Mouse (Mus musculus): ENCODE measurements at regions not wholly inside any gene's neighbourhood (a gene's known extent, or its start where the extent isn't known, plus 50 kb on each side); places are given as distances from the start of the nearest gene placed in this dataset.
A peak's percentile ranks its signal among the peaks of the same experiment; 100 is the strongest.

DNA sequence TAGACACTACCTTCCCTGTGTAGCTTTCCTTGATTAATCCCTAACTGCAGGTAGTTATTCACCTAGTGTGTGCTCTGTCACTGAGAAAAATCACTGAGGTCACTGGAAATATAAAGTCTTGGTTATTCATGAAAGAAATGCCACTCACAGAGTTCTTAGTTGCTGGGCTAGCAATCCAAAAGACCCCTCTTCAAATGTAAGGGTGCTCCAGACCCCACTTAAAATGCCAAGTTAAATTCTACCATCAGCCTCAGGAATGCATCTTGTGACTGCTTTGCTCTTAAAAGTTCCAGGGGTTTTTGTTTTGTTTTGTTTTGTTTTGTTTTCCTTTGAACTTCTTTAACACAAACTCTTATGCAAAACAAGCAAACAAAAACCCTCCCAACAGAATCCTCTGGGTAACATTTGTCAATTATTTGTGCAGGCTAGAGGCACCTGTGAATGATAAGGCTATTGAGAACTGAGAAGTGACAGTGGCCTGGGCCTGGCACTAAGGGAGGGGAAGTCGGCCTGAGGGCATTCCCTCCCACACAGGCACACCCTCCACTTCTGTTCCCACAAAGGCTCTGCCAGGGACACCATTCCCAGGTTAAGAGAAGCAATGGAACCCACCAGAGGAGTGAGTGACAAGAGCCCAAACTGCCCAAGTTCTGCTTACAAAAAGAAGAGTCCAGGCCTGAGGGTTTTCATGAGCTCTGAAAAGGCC lies 192.1 kb upstream of the Ell2 start:
- ATAC-seq (ENCODE audit: low FRiP score) = no peak
- H3K9me3 ChIP-seq (replicated peaks) = no peaks in the 10 kb centered on the region
- no peak overlapping the region for H3K9ac ChIP-seq
- H3K27ac ChIP-seq = no peak overlapping the region
- H3K36me3 ChIP-seq = no peaks in the 10 kb centered on the region
- no peaks in the 10 kb centered on the region for H3K4me1 ChIP-seq
- H3K4me2 ChIP-seq (replicated peaks) = no peak overlapping the region
- WGBS = 46% methylated on average over 1 of the region's 1 CpGs
- no peak overlapping the region for H3K4me3 ChIP-seq
- H3K27me3 ChIP-seq = no peaks in the 10 kb centered on the region

DNA sequence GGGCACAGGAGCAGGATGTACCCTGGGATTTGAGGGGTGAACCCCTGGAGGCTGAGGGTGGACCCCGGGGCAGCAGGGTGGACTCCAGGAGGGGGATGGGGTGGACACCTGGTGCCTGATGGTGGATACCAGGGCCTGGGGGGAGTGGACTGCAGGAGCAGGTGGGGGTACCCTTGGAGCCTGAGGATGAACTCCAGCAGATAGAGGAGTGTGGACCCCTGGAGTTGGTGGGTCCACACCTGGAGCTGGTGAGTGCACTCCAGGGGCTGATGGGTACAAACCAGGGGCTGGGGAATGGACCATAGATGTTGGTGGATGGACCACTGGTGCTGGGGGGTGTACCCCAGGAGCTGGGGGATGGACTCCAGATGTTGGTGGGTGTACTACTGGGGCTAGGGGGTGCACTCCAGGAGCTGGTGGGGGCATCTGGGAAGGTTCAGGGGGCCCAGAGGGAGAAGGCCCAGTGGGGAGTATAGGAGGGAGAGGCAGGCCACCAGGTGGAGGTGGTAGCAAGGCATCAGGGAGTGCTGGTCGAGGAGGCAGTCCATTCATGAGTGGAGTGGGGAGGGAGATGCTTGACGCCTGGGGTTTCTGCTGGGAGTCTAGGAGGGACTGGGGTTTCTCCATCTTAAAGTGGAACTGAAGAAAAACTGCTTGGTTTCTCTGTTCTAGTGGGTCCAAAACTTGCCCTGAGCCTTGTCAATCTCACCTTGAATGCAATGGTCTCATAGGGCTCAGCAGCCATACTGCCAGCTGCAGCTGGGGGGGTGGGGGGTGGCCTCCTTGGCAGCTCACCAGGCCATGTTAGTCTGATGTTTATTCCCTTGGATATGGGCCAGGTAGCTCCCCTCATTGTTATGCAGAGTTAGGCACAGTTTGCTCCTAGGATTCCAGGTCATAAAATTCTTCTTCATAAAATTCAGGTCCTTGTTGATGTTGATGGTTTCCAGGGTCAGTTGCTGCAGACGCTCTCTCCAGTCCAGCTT lies 183.0 kb upstream of the Ell2 start:
- ATAC-seq (ENCODE audit: low FRiP score) = peak; percentile 48; the same call in 1 of the 2 replicates
- Histone ChIP-seq H3K4me1 (no peaks in the 10 kb centered on the region), H3K4me2 (replicated peaks) (no peak overlapping the region), H3K9ac (no peak overlapping the region), H3K36me3 (no peaks in the 10 kb centered on the region), H3K27me3 (no peaks in the 10 kb centered on the region), H3K27ac (no peak overlapping the region), H3K4me3 (no peak overlapping the region), H3K9me3 (replicated peaks) (no peaks in the 10 kb centered on the region)
- 82% methylated on average over 4 of the region's 4 CpGs for WGBS

GRCm38 (mm10) chr13:75524481-75524880 lies 182.1 kb upstream of the Ell2 start:
- Histone ChIP-seq H3K4me1 (no peaks in the 10 kb centered on the region), H3K27me3 (no peaks in the 10 kb centered on the region), H3K4me2 (replicated peaks) (no peak overlapping the region), H3K9ac (no peak overlapping the region), H3K4me3 (no peak overlapping the region), H3K27ac (no peak overlapping the region), H3K36me3 (no peaks in the 10 kb centered on the region), H3K9me3 (replicated peaks) (no peaks in the 10 kb centered on the region)
- ATAC-seq (ENCODE audit: low FRiP score) = no peak
- 89% methylated on average over 4 of the region's 4 CpGs for WGBS

- Histone ChIP-seq H3K27me3 (no peaks in the 10 kb centered on the region), H3K27ac (no peak overlapping the region), H3K36me3 (no peaks in the 10 kb centered on the region), H3K9ac (no peak overlapping the region), H3K4me1 (no peaks in the 10 kb centered on the region), H3K9me3 (replicated peaks) (no peaks in the 10 kb centered on the region), H3K4me2 (replicated peaks) (no peak overlapping the region), H3K4me3 (no peak overlapping the region)
- no peak for ATAC-seq (ENCODE audit: low FRiP score)
- WGBS = 93% methylated on average over 1 of the region's 1 CpGs
Observed at GRCm38 (mm10) chr13:75531566-75531965, 175.0 kb upstream of the Ell2 start.

DNA sequence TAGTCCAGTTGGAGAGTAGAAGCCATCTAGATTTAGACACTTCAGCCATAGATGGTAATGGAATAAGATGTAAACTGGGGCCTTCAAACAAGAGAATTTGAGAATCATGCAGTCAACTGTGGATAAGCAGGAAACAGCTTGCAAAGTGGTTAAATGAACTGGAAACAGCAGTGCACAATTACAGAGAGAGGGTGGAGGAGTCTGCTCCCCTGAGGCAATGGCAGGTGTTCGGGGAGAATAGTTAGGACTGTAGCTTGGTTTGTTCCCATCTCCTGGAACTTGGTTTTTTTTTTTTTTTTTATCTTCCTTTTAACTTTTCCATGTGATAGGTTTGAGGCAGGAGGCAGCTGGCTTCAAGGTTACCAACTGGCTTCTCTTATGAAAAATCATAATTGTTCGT lies 165.1 kb upstream of the Ell2 start:
- no peaks in the 10 kb centered on the region for H3K36me3 ChIP-seq
- no peak for ATAC-seq (ENCODE audit: low FRiP score)
- H3K27me3 ChIP-seq = no peaks in the 10 kb centered on the region

DNA sequence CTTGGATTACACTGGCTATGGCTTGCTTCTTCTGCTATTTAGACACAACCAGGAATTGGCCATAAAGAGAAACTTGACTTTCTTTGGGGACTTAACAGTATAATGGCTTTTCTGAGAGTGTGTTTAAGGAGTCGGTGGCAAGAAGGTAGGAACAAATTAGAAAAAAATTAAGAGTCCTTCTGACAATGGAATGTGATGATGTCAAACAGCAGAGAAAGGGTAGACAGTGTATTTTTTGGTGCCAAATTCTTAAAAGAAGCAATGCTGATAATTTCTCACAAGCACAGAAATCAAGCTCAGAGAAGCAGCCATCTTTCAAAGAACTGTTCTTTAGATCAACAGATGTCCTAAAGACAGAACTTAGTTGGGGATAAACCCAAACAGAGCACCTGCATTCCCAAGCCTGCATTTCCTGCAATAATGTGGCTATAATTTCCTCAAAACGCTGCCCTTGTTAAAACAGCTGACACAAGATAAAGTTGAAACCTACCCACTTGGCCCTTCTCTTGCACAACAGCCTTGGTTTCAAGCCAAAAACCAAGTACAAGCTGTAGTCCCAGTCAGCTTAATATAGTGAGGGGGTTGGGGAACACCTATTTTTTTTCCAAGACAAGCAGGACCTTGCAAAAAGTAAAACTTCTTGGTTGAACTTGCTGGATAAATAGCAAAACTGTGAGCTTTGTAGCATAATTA lies 164.2 kb upstream of the Ell2 start:
- Histone ChIP-seq H3K9ac (no peak overlapping the region), H3K27ac (no peak overlapping the region), H3K4me2 (replicated peaks) (no peak overlapping the region), H3K4me1 (no peaks in the 10 kb centered on the region), H3K9me3 (replicated peaks) (no peaks in the 10 kb centered on the region), H3K36me3 (no peaks in the 10 kb centered on the region), H3K27me3 (no peaks in the 10 kb centered on the region), H3K4me3 (no peak overlapping the region)
- no peak for ATAC-seq (ENCODE audit: low FRiP score)
- WGBS = 75% methylated on average over 2 of the region's 2 CpGs

More for the DNA sequence above, 165.1 kb upstream of the Ell2 start:
- Histone ChIP-seq H3K4me2 (replicated peaks) (no peak overlapping the region), H3K4me3 (no peak overlapping the region), H3K9me3 (replicated peaks) (no peaks in the 10 kb centered on the region), H3K27ac (no peak overlapping the region), H3K9ac (no peak overlapping the region), H3K4me1 (no peaks in the 10 kb centered on the region)
- 70% methylated on average over 2 of the region's 2 CpGs for WGBS

DNA sequence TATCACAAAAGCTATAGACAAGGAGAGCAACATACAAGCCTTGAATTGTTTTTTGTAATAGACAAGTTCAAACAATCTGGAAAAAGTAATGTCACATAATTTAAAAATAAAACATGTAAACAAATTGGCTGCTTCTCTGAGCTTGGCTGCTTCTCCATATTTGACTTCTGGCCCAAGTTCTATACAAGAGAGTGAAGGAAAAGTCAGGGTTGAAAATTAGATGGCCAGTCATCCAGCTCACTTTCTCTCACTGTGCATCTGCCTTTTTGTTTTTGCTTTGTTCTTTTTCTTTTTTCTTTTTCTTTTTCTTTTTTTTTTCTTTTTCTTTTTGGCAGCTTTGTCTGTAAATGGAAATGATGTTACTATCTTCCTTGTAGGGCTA lies 163.6 kb upstream of the Ell2 start:
- no peak for ATAC-seq (ENCODE audit: low FRiP score)
- H3K9ac ChIP-seq = no peak overlapping the region
- no peak overlapping the region for H3K4me2 ChIP-seq (replicated peaks)
- no peaks in the 10 kb centered on the region for H3K9me3 ChIP-seq (replicated peaks)
- H3K4me3 ChIP-seq = no peak overlapping the region
- H3K4me1 ChIP-seq = no peaks in the 10 kb centered on the region
- H3K36me3 ChIP-seq = no peaks in the 10 kb centered on the region
- no peaks in the 10 kb centered on the region for H3K27me3 ChIP-seq
- H3K27ac ChIP-seq = no peak overlapping the region

GRCm38 (mm10) chr13:75543595-75543994 lies 163.0 kb upstream of the Ell2 start:
- 80% methylated on average over 3 of the region's 3 CpGs for WGBS
- ATAC-seq (ENCODE audit: low FRiP score) = no peak

DNA sequence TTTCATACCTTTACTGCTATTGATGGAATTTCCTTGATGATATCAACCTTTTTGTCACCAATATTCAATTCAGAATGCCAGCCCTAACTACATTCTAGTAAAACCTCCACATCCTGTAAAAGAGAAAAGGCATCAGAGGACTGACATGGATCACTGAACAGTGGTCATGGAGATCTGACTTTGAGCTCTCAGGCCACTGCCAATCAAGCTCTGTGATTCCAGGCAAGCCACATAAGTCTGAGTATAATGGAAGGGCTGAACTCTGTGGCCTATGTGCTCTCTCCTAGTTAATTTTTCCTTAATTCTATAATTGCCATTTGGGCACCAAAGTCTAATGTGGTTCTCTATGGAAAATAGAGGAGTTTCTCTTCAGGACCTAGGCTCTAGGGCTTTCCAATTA lies 161.8 kb upstream of the Ell2 start:
- no peak overlapping the region for H3K4me2 ChIP-seq (replicated peaks)
- no peak overlapping the region for H3K4me3 ChIP-seq
- no peaks in the 10 kb centered on the region for H3K4me1 ChIP-seq
- no peaks in the 10 kb centered on the region for H3K27me3 ChIP-seq
- no peaks in the 10 kb centered on the region for H3K36me3 ChIP-seq
- no peak overlapping the region for H3K9ac ChIP-seq
- no peaks in the 10 kb centered on the region for H3K9me3 ChIP-seq (replicated peaks)
- no peak overlapping the region for H3K27ac ChIP-seq
- ATAC-seq (ENCODE audit: low FRiP score) = no peak

More at GRCm38 (mm10) chr13:75543595-75543994, 163.0 kb upstream of the Ell2 start:
- Histone ChIP-seq H3K9ac (no peak overlapping the region), H3K36me3 (no peaks in the 10 kb centered on the region), H3K27ac (no peak overlapping the region), H3K4me2 (replicated peaks) (no peak overlapping the region), H3K27me3 (no peaks in the 10 kb centered on the region), H3K4me3 (no peak overlapping the region), H3K4me1 (no peaks in the 10 kb centered on the region), H3K9me3 (replicated peaks) (no peaks in the 10 kb centered on the region)

DNA sequence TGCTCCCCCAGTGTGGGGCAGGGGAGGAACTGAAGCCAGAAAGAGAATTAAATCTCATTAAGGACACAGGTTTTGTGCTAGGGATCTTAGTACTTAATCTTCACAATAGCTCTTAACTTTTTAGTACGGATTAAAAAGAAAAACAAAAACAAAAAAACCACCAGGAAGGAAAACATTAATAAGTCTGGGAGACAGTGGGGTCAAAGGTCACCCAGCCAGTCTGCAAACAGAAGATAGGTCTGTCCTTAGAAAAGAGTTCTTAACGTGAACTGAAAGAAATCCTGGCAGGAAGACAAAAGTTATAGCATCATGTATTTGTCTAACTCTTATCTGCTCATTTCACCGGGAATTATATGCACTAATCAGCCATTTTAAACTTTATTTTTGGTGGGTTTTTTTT lies 158.8 kb upstream of the Ell2 start:
- Histone ChIP-seq H3K4me3 (no peak overlapping the region), H3K27ac (no peak overlapping the region), H3K4me2 (replicated peaks) (no peak overlapping the region), H3K27me3 (no peaks in the 10 kb centered on the region), H3K9ac (no peak overlapping the region), H3K9me3 (replicated peaks) (no peaks in the 10 kb centered on the region), H3K36me3 (no peaks in the 10 kb centered on the region), H3K4me1 (no peaks in the 10 kb centered on the region)
- 41% methylated on average over 3 of the region's 3 CpGs for WGBS
- ATAC-seq (ENCODE audit: low FRiP score) = no peak

GRCm38 (mm10) chr13:75578971-75579370 lies 127.6 kb upstream of the Ell2 start:
- Histone ChIP-seq H3K27me3 (no peaks in the 10 kb centered on the region), H3K4me3 (no peak overlapping the region), H3K36me3 (no peaks in the 10 kb centered on the region), H3K9ac (no peak overlapping the region), H3K4me1 (no peaks in the 10 kb centered on the region), H3K27ac (no peak overlapping the region), H3K9me3 (replicated peaks) (no peaks in the 10 kb centered on the region), H3K4me2 (replicated peaks) (no peak overlapping the region)
- 94% methylated on average over 1 of the region's 1 CpGs for WGBS
- ATAC-seq (ENCODE audit: low FRiP score) = no peak

- H3K9ac ChIP-seq = no peak overlapping the region
- H3K4me3 ChIP-seq = no peak overlapping the region
- H3K9me3 ChIP-seq (replicated peaks) = no peaks in the 10 kb centered on the region
- no peaks in the 10 kb centered on the region for H3K27me3 ChIP-seq
- 88% methylated on average over 2 of the region's 2 CpGs for WGBS
- ATAC-seq (ENCODE audit: low FRiP score) = no peak
- H3K27ac ChIP-seq = no peak overlapping the region
- no peaks in the 10 kb centered on the region for H3K36me3 ChIP-seq
- no peaks in the 10 kb centered on the region for H3K4me1 ChIP-seq
- H3K4me2 ChIP-seq (replicated peaks) = no peak overlapping the region
Observed at GRCm38 (mm10) chr13:75590836-75591235, 115.7 kb upstream of the Ell2 start.

Data from hindbrain, embryonic 12.5 days (tissue).